22 mouse cellular contexts compared by ENCODE assay signal in the genomic region with DNA sequence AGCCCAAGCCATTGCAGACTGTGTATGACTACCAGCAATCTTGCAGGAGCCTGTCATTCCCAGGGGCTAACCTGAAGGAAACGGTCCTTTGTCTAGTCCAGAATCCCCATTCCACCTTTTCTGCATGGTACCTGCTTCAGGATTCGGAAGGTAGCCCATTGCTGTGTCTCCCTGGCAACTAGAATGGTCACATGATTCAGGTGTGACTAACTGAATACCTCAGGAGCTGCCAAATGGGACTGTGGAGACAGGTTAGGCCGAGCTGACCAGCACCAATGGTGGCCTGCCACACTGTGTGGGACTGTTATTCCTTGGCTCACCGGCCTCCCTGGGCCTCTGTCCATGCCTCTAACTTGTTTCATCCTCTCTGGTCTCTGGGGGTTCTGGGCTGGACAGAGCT. TPM values are rescaled to one million over a fixed set of nuclear protein-coding genes. Genes with fewer than 3 reads are reported as not detected.
A peak's percentile ranks its signal among the peaks of the same experiment; 100 is the strongest.
DNase-seq lines count a peak whose midpoint lies in the region; ATAC-seq lines count a peak whose summit lies in the region.
"Had no signal": no experiment of that assay in that cellular context is flagged by ENCODE, and none has a peak within 500 bp of the region (broad histone marks: within the 10 kb centered on the region; RNA-seq: fewer than 3 reads in every experiment).

No protein-coding gene starts in this region.

- no peak for ATAC-seq in liver, embryonic 12.5 days
- ATAC-seq in liver, embryonic 11.5 days (replicated peaks; ENCODE audit: low FRiP score), result no peak
- no peak for ATAC-seq in lung, embryonic 15.5 days (ENCODE audit: borderline replicate concordance, extremely low read depth, low FRiP score, low TSS enrichment)
- ATAC-seq: CD4-positive, CD25-positive, alpha-beta regulatory T cell, adult 4 months; forebrain, embryonic 14.5 days had no signal

- 0 out of 2 replicates have a peak overlapping the region, but pooled peaks have one; percentile 19 for H3K27ac ChIP-seq in heart, embryonic 10.5 days
- peak overlapping the region; percentile 91; the same call in 1 of the 2 replicates for H3K27ac ChIP-seq in liver, embryonic 12.5 days
- no peak overlapping the region for H3K27ac ChIP-seq in liver, embryonic 11.5 days (ENCODE audit: low read depth, low read length)
- H3K27ac ChIP-seq in lung, embryonic 15.5 days, result peak overlapping the region; percentile 91
- H3K27ac ChIP-seq: embryonic facial prominence, embryonic 10.5 days; gastrocnemius, adult 2 months; hindbrain, embryonic 15.5 days had no signal

- no peak overlapping the region for H3K9ac ChIP-seq in liver, embryonic 12.5 days
- no peak overlapping the region for H3K9ac ChIP-seq in liver, embryonic 11.5 days (ENCODE audit: low read depth, low read length)
- H3K9ac ChIP-seq in lung, embryonic 15.5 days, result no peak overlapping the region
- H3K9ac ChIP-seq: hindbrain, embryonic 15.5 days had no signal

- no peaks in the 10 kb centered on the region for H3K9me3 ChIP-seq in heart, embryonic 10.5 days
- H3K9me3 ChIP-seq in liver, embryonic 12.5 days (replicated peaks), result no peaks in the 10 kb centered on the region
- H3K9me3 ChIP-seq in liver, embryonic 11.5 days (ENCODE audit: control insufficient read depth, low read length), result no peaks in the 10 kb centered on the region
- no peaks in the 10 kb centered on the region for H3K9me3 ChIP-seq in lung, embryonic 15.5 days
- H3K9me3 ChIP-seq: embryonic facial prominence, embryonic 10.5 days; G1E; hindbrain, embryonic 15.5 days had no signal

- no peak overlapping the region for H3K4me2 ChIP-seq in liver, embryonic 12.5 days
- H3K4me2 ChIP-seq in liver, embryonic 11.5 days, result no peak overlapping the region
- H3K4me2 ChIP-seq in lung, embryonic 15.5 days, result no peak overlapping the region
- H3K4me2 ChIP-seq: hindbrain, embryonic 15.5 days had no signal

- WGBS in heart, embryonic 10.5 days, result 83% methylated on average over 4 of the region's 4 CpGs
- 83% methylated on average over 4 of the region's 4 CpGs for WGBS in liver, embryonic 12.5 days (ENCODE audit: insufficient replicate concordance)
- WGBS in liver, embryonic 11.5 days, result 81% methylated on average over 4 of the region's 4 CpGs
- 66% methylated on average over 4 of the region's 4 CpGs for WGBS in lung, embryonic 15.5 days

- no peak overlapping the region for H3K4me3 ChIP-seq in heart, embryonic 10.5 days
- H3K4me3 ChIP-seq in liver, embryonic 12.5 days, result no peak overlapping the region
- no peak overlapping the region for H3K4me3 ChIP-seq in liver, embryonic 11.5 days (ENCODE audit: low read depth, low read length)
- H3K4me3 ChIP-seq in lung, embryonic 15.5 days, result no peak overlapping the region
- H3K4me3 ChIP-seq: embryonic facial prominence, embryonic 10.5 days; gastrocnemius, adult 2 months; hindbrain, embryonic 15.5 days had no signal

- DNase-seq in heart, embryonic 10.5 days (ENCODE audit: low spot score), result no peak
- no peak for DNase-seq in heart, adult 18-20 months
- DNase-seq in liver, embryonic 11.5 days (ENCODE audit: low spot score), result no peak
- no peak for DNase-seq in lung, postnatal 14 days
- DNase-seq in lung, postnatal 36 days, result peak; percentile 48
- DNase-seq: adrenal gland, adult 8-10 months; adrenal gland, postnatal 36 days; B cell, adult 2 months; cerebellum, adult 2 months; cerebellum, postnatal 10 days; gastrocnemius, adult 2 months; gastrocnemius, postnatal 25 days; heart, postnatal 10 days; heart, postnatal 4 days had no signal

- H3K27me3 ChIP-seq in heart, embryonic 10.5 days (ENCODE audit: insufficient read depth, poor library complexity, severe bottlenecking), result peaks cover 34% of the 10 kb centered on the region
- peaks cover 14% of the 10 kb centered on the region; the same call in 1 of the 2 replicates for H3K27me3 ChIP-seq in liver, embryonic 12.5 days (replicated peaks)
- 0 out of 2 replicates have a peak, but pooled peaks cover 2% of the 10 kb centered on the region for H3K27me3 ChIP-seq in liver, embryonic 11.5 days (replicated peaks; ENCODE audit: control insufficient read depth, insufficient read depth, low read length)
- no peaks in the 10 kb centered on the region for H3K27me3 ChIP-seq in lung, embryonic 15.5 days
- H3K27me3 ChIP-seq: hindbrain, embryonic 15.5 days had no signal

- H3K4me1 ChIP-seq in heart, embryonic 10.5 days, result peaks cover 13% of the 10 kb centered on the region
- H3K4me1 ChIP-seq in liver, embryonic 12.5 days, result peaks cover 53% of the 10 kb centered on the region
- H3K4me1 ChIP-seq in liver, embryonic 11.5 days (replicated peaks; ENCODE audit: control insufficient read depth, insufficient read depth, low read length), result peaks cover 23% of the 10 kb centered on the region
- H3K4me1 ChIP-seq in lung, embryonic 15.5 days, result peaks cover 40% of the 10 kb centered on the region
- H3K4me1 ChIP-seq: hindbrain, embryonic 15.5 days had no signal

- H3K36me3 ChIP-seq in heart, embryonic 10.5 days, result no peaks in the 10 kb centered on the region
- no peaks in the 10 kb centered on the region for H3K36me3 ChIP-seq in liver, embryonic 12.5 days
- no peaks in the 10 kb centered on the region for H3K36me3 ChIP-seq in liver, embryonic 11.5 days (ENCODE audit: control insufficient read depth, insufficient read depth, low read length)
- no peaks in the 10 kb centered on the region for H3K36me3 ChIP-seq in lung, embryonic 15.5 days
- H3K36me3 ChIP-seq: embryonic facial prominence, embryonic 10.5 days; G1E; hindbrain, embryonic 15.5 days had no signal

RNA-seq across cellular contexts. Expression of a gene that starts 5.3 kb away (rescaled TPM):
- polyA plus RNA-seq in heart, embryonic 10.5 days (2016; fragmentation: Nextera tagmentation; extraction: Ambion mirVana), result 18.1 and 18.3 TPM in 2 replicates
- 10 to 100 TPM; 10.3 to 13.0 TPM for total RNA-seq in heart, adult 18-20 months (2021)
- polyA plus RNA-seq in liver, embryonic 12.5 days (2016; fragmentation: Nextera tagmentation; extraction: Ambion mirVana), result 5.7 and 7.2 TPM in 2 replicates
- 10.2 and 13.2 TPM in 2 replicates for polyA plus RNA-seq in liver, embryonic 11.5 days (2014; fragmentation: Nextera tagmentation; extraction: Ambion mirVana)
- polyA plus RNA-seq in lung, embryonic 15.5 days (2015; fragmentation: Nextera tagmentation; extraction: Ambion mirVana), result 76.2 and 90.2 TPM in 2 replicates
- total RNA-seq: granulocyte monocyte progenitor cell, adult 5-6 weeks had no signal
